ENCODE assay signal across 8 mouse cellular contexts in the genomic region with DNA sequence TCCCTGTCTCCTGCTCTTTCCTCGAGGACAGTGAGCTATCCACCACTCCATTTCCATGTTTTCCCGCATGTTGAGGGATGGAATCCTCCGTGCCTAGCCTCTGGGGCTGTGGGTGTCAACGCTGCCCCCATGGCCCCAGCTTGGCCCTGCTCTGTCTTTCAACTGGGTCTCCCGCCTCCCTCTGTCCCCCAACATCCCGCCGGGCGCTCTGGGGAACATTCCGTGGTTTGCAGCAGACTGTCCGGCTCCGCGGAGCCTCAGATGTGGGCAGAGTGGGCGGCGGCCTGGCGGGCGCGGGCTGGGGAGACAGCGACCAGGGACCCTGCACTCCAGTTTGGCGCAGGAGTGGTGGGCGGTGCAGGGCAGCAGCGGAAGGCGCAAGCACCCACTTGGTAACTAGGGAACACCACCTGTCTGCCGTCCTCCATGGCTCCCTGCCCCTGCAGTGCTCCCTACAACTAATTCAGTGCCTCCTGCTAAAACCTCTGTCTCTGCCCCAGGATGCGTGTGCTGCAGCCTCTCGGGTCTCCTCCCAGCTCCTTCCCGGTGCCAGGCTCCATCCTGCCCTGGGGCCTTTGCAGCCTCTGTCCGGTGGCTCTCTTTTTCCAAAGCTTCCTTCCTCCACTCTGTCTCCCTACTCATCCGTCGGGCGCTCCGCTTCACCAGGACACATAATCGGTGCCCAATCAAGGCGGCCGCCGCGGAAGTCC. TPM values are rescaled to one million over a fixed set of nuclear protein-coding genes. Genes with fewer than 3 reads are reported as not detected.
DNase-seq lines count a peak whose midpoint lies in the region; ATAC-seq and TF ChIP-seq lines count a peak whose summit lies in the region.

No protein-coding gene starts in this region.

- 0 out of 2 replicates have a peak overlapping the region, but pooled peaks have one; percentile 15 for H3K9ac ChIP-seq in kidney, embryonic 15.5 days

- no peak overlapping the region for H3K4me3 ChIP-seq in kidney, embryonic 15.5 days (replicated peaks)
- H3K4me3 ChIP-seq in kidney, adult 2 months (ENCODE audit: insufficient read depth, low read depth, low read length): no peak overlapping the region
- H3K4me3 ChIP-seq in myocyte: no peak overlapping the region

- no peak for TF ChIP-seq CTCF in kidney, adult 2 months (conservative IDR thresholded peaks at IDR 0.05; ENCODE audit: insufficient read depth, insufficient read length, low read depth, low read length)

- TF ChIP-seq POLR2A in kidney, adult 2 months (IDR thresholded peaks at IDR 0.05; ENCODE audit: low read depth, low read length): no peak
- TF ChIP-seq POLR2A in myocyte (IDR thresholded peaks at IDR 0.05; ENCODE audit: insufficient read length, low read depth): no peak

- no peaks in the 10 kb centered on the region for H3K36me3 ChIP-seq in kidney, embryonic 15.5 days
- no peaks in the 10 kb centered on the region for H3K36me3 ChIP-seq in kidney, adult 2 months (ENCODE audit: control insufficient read depth, insufficient read depth, low read length)
- H3K36me3 ChIP-seq in myocyte (ENCODE audit: control insufficient read depth, insufficient read depth): no peaks in the 10 kb centered on the region

- no peak overlapping the region for H3ac ChIP-seq in myocyte (ENCODE audit: control insufficient read depth, insufficient read length)

- no peak for ATAC-seq in kidney, embryonic 15.5 days (replicated peaks; ENCODE audit: low FRiP score)

- peaks cover 9% of the 10 kb centered on the region; the same call in 1 of the 2 replicates for H3K4me1 ChIP-seq in kidney, embryonic 15.5 days
- no peaks in the 10 kb centered on the region for H3K4me1 ChIP-seq in kidney, adult 2 months (ENCODE audit: control insufficient read depth, insufficient read depth, low read length)

- no peak overlapping the region for H3K27ac ChIP-seq in kidney, embryonic 15.5 days
- H3K27ac ChIP-seq in kidney, adult 2 months (ENCODE audit: insufficient read depth, low read depth, low read length): no peak overlapping the region

- H3K79me2 ChIP-seq in myocyte (ENCODE audit: control insufficient read depth, insufficient read depth): no peaks in the 10 kb centered on the region

- 10% methylated on average over 36 of the region's 36 CpGs for WGBS in kidney, embryonic 15.5 days
- 8% methylated on average over 36 of the region's 36 CpGs for WGBS in kidney, adult 2 months

- peaks cover 82% of the 10 kb centered on the region for H3K27me3 ChIP-seq in kidney, embryonic 15.5 days
- H3K27me3 ChIP-seq in kidney, adult 2 months (replicated peaks; ENCODE audit: control insufficient read depth, insufficient read depth, low read length): no peaks in the 10 kb centered on the region
- no peaks in the 10 kb centered on the region for H3K27me3 ChIP-seq in myocyte (ENCODE audit: control insufficient read depth, insufficient read depth, insufficient read length)

- H3K9me3 ChIP-seq in kidney, embryonic 15.5 days (replicated peaks): no peaks in the 10 kb centered on the region

- 0 out of 2 replicates have a peak overlapping the region, but pooled peaks have one; percentile 9 for H3K4me2 ChIP-seq in kidney, embryonic 15.5 days
- H3K4me2 ChIP-seq in myocyte (ENCODE audit: low read depth): peak overlapping the region; percentile 69

- DNase-seq in cerebellum, postnatal 4 days (ENCODE audit: low spot score in 2 of 2): peak; percentile 3 to 18
- no peak for DNase-seq in cerebellum, adult 9-10 months
- no peak for DNase-seq in kidney, adult 2 months
- DNase-seq in right cerebral cortex, postnatal 14 days: peak; percentile 21
- DNase-seq in right cerebral cortex, adult 18-20 months: no peak
- no peak for DNase-seq in cerebellum, adult 8-10 months

TF ChIP-seq in myocyte, 11 proteins besides CTCF, POLR2A, EP300 and RAD21:
- TF ChIP-seq TCF3 (IDR thresholded peaks at IDR 0.05; ENCODE audit: insufficient read length, low read depth) (no peak), MYOD1 (IDR thresholded peaks at IDR 0.05; ENCODE audit: control insufficient read depth in 1 of 3, insufficient read length in 2 of 3, low read depth in 2 of 3) (peak in 2 of 3 experiments; percentile 49 to 79), TCF12 (IDR thresholded peaks at IDR 0.05; ENCODE audit: insufficient read depth, poor library complexity, severe bottlenecking) (no peak), MYOG (IDR thresholded peaks at IDR 0.05; ENCODE audit: control insufficient read depth in 1 of 3, insufficient read depth in 1 of 3, insufficient read length in 2 of 3, low read depth in 2 of 3) (peak in 1 of 3 experiments; percentile 19)

RNA-seq across cellular contexts. Expression of a gene that starts 3.0 kb away (rescaled TPM):
- 67.9 and 84.5 TPM in 2 replicates for polyA plus RNA-seq in kidney, embryonic 15.5 days (2015; fragmentation: Nextera tagmentation; extraction: Ambion mirVana)
- 64.7 and 82.5 TPM in 2 replicates for polyA plus RNA-seq in kidney, adult 2 months (2012; rRNA removed)
- polyA plus RNA-seq in myocyte (2012; fragmentation: generic; extraction: Trizol): 115 TPM

RNA-seq across cellular contexts. Expression of a gene that starts 30.1 kb away (rescaled TPM):
- polyA plus RNA-seq in kidney, embryonic 15.5 days (2015; fragmentation: Nextera tagmentation; extraction: Ambion mirVana): 0.50 and 0.82 TPM in 2 replicates
- polyA plus RNA-seq in kidney, adult 2 months (2012; rRNA removed): 0.18 and 0.27 TPM in 2 replicates
- polyA plus RNA-seq in myocyte (2012; fragmentation: generic; extraction: Trizol): 0.37 TPM

RNA-seq across cellular contexts. Expression of a gene that starts 43.8 kb away (rescaled TPM):
- polyA plus RNA-seq in kidney, embryonic 15.5 days (2015; fragmentation: Nextera tagmentation; extraction: Ambion mirVana): 85.7 and 93.5 TPM in 2 replicates
- 148 and 190 TPM in 2 replicates for polyA plus RNA-seq in kidney, adult 2 months (2012; rRNA removed)
- 153 TPM for polyA plus RNA-seq in myocyte (2012; fragmentation: generic; extraction: Trizol)

RNA-seq across cellular contexts. Expression of a gene that starts 47.5 kb away (rescaled TPM):
- polyA plus RNA-seq in kidney, embryonic 15.5 days (2015; fragmentation: Nextera tagmentation; extraction: Ambion mirVana): 1.2 and 1.4 TPM in 2 replicates
- 2.3 and 4.9 TPM in 2 replicates for polyA plus RNA-seq in kidney, adult 2 months (2012; rRNA removed)
- polyA plus RNA-seq in myocyte (2012; fragmentation: generic; extraction: Trizol): not detected

RNA-seq across cellular contexts. Expression of a gene that starts 59.5 kb away (rescaled TPM):
- polyA plus RNA-seq in kidney, embryonic 15.5 days (2015; fragmentation: Nextera tagmentation; extraction: Ambion mirVana): 26.0 and 29.4 TPM in 2 replicates
- polyA plus RNA-seq in kidney, adult 2 months (2012; rRNA removed): 693 and 694 TPM in 2 replicates
- 0.30 TPM for polyA plus RNA-seq in myocyte (2012; fragmentation: generic; extraction: Trizol)

Comparison
In these comparisons a context has a peak if more than half of its experiments do, and no peak if none do; other contexts are left out.
1. DNase-seq: peak in cerebellum, postnatal 4 days (2 of 2) and right cerebral cortex, postnatal 14 days (single experiment); none in cerebellum, adult 9-10 months (single experiment), kidney, adult 2 months (single experiment), right cerebral cortex, adult 18-20 months (single experiment) and cerebellum, adult 8-10 months (single experiment).